Mouse (Mus musculus) erythroid progenitor cell, adult 5-6 weeks (primary cell): ENCODE measurements around the gene Prc1. TPM values are rescaled to one million over a fixed set of nuclear protein-coding genes. Genes with fewer than 3 reads are reported as not detected.
A peak's percentile ranks its signal among the peaks of the same experiment; 100 is the strongest.

Experiments
- ATAC-seq: replicated peaks from 2 replicates; pipeline ENCODE4 v1.8.0; 2016; ENCODE audit warnings: moderate number of reproducible peaks, mild to moderate bottlenecking, moderate TSS enrichment, inconsistent platforms; ENCODE audit not compliant: poor library complexity, low FRiP score, severe bottlenecking
- total RNA-seq, 2 experiments: library from RNA; stranded (forward) in 1 of 2; stranded (reverse) in 1 of 2; fragments of 150-400 nt in 1 of 2; fragments of 186-747, 209-891 nt in 1 of 2; gene quantifications; 2 replicates each; pipeline versions ENCODE4 v1.2.3 to v1.2.4; 2015 to 2017; ENCODE audit warnings: low replicate concordance in 2 of 2

Prc1 gene
- total RNA-seq, 2 experiments from 2014 or later, result 893 to 1,788 TPM

- ATAC-seq, result no peak
Measured at GRCm38 (mm10) chr7:80325292-80325868, 31.1 kb downstream of the Prc1 start.

GRCm38 (mm10) chr7:80326076-80326475 lies 31.8 kb downstream of the Prc1 start:
- ATAC-seq, result no peak

GRCm38 (mm10) chr7:80330278-80330677 lies 36.0 kb downstream of the Prc1 start:
- ATAC-seq, result no peak

GRCm38 (mm10) chr7:80331433-80331832 lies 37.2 kb downstream of the Prc1 start:
- no peak for ATAC-seq

GRCm38 (mm10) chr7:80334848-80335247 lies 40.6 kb downstream of the Prc1 start:
- ATAC-seq, result no peak

GRCm38 (mm10) chr7:80336932-80337331 lies 42.7 kb downstream of the Prc1 start:
- no peak for ATAC-seq

- no peak for ATAC-seq
Measured at GRCm38 (mm10) chr7:80339371-80339770, 45.1 kb downstream of the Prc1 start.

- peak; percentile 86 for ATAC-seq
Measured at GRCm38 (mm10) chr7:80339793-80340628, 45.8 kb downstream of the Prc1 start.

GRCm38 (mm10) chr7:80340793-80341192 lies 46.5 kb downstream of the Prc1 start, which contains the start of gene Unc45a:
Gene Unc45a, minus strand, starts transcription at chr7:80341005.
- peak; percentile 76 for ATAC-seq

GRCm38 (mm10) chr7:80341793-80342192 lies 47.5 kb downstream of the Prc1 start:
- ATAC-seq, result no peak

GRCm38 (mm10) chr7:80342858-80343257 lies 48.6 kb downstream of the Prc1 start, which contains the start of gene Hddc3:
Gene Hddc3, plus strand, starts transcription at chr7:80343104.
- peak; percentile 65 for ATAC-seq

- 0 out of 2 replicates have a peak, but pooled peaks have one; percentile 2 for ATAC-seq
Measured at GRCm38 (mm10) chr7:80343270-80344018, 49.2 kb downstream of the Prc1 start.

GRCm38 (mm10) chr7:80346173-80346572 lies 51.9 kb downstream of the Prc1 start:
- ATAC-seq, result no peak

GRCm38 (mm10) chr7:80346830-80347229 lies 52.6 kb downstream of the Prc1 start:
- no peak for ATAC-seq

- ATAC-seq, result no peak
Measured at GRCm38 (mm10) chr7:80347670-80348586, 53.7 kb downstream of the Prc1 start.

- no peak; the same call in 1 of the 2 replicates for ATAC-seq
Measured at GRCm38 (mm10) chr7:80350808-80351207, 56.6 kb downstream of the Prc1 start.

- ATAC-seq, result no peak
Measured at GRCm38 (mm10) chr7:80352920-80353319, 58.7 kb downstream of the Prc1 start.

GRCm38 (mm10) chr7:80356351-80356750 lies 62.1 kb downstream of the Prc1 start:
- ATAC-seq, result no peak

- ATAC-seq, result no peak
Measured at GRCm38 (mm10) chr7:80357156-80357555, 62.9 kb downstream of the Prc1 start.
